Mouse (Mus musculus) spleen, postnatal 14 days (tissue): ENCODE results near the gene Gm13757.
"Not testable (repeated sequence)": the region's sequence is repeated elsewhere in the genome, so short reads cannot be mapped to it uniquely, and the experiment has no call there.

Experiments used
- DNase-seq, 2 experiments: peaks; one replicate each; pipeline ENCODE4 v3.0.0; 2021 to 2022; ENCODE audit warnings: low spot score in 2 of 2

Gene Gm13757

DNA sequence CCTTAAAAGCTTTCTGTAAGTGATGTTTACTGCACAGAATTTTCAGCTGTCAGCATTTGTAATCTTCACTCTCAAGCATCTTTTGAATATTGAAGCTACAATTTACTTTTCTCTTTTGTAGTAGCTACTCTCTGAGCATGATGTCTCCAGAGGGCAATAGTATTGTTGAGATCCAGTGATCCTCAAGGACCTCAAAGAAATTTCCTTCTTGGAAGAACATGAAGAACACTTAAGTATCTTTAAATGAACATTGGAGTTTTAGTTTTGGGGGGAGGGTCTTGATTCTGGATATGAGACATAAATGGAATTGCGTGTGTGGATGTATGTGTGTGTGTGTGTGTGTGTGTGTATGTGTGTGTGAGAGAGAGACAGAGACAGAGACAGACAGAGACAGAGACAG, at the start of gene Gm13757:
Gene Gm13757, minus strand, starts transcription at position 101 of the 400 bp plus-strand sequence.
- no peak for DNase-seq

DNA sequence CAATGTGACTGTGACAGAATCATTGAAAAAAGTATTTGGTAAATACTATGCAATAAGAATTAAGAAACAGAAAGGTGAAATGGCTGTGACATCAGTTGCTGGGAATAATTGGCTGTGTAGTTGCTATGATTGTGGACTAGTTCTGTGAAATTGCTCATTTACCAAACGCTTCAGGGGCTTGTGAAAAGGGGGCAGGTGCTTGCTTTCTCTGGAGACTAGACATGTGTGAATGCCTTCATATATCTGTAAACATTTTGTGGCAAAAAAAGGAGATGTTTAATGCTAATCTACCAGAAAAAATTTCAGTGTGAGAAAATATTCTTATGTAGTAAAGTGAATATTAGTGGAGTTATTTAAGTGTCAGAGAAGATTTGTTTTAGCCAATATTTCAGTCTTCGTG, 44.1 kb upstream of the Gm13757 start, which contains the start of gene Olfr1185-ps1:
Gene Olfr1185-ps1, plus strand, starts transcription at position 301 of the 400 bp plus-strand sequence.
- no peak for DNase-seq

DNA sequence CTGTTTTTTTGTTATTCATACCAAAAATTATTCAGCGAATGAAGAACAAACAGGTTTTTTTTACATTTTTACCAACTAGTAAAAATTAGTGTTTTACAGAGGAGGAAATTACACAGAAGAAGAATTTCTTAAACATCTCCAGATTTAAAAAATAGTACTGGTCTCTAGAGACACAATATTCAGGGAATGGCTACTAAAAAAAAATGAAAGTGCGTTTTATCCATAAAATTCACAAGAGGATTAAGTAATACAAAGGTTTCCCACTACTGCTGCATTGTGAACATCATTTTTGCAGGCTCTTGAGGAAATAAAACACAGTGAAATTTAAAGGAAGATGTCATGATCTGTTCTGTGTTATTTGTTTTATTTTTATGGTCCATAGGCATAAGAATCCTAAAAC, 34.4 kb upstream of the Gm13757 start, which contains the start of gene Olfr1184:
Gene Olfr1184, plus strand, starts transcription at position 301 of the 400 bp plus-strand sequence.
- no peak for DNase-seq

DNA sequence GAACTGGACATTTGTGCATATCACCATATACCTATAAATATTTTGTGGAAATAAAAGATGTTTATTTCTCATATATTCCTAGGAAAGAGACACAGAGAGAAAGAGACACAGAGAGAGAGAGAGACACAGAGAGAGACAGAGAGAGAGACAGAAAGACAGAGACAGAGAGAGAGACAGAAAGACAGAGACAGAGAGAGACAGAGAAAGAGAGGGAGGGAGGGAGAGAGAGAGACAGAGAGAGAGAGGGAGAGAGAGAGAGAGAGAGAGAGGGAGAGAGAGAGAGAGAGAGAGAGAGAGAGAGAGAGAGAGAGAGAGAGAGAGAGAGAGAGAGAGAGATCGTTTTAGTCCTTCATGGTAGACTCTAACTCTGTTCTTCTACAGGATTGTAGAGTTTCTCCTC, 5.6 kb upstream of the Gm13757 start, which contains the start of gene Olfr1183:
Gene Olfr1183, plus strand, starts transcription at position 301 of the 400 bp plus-strand sequence.
- DNase-seq: not testable (repeated sequence)

DNA sequence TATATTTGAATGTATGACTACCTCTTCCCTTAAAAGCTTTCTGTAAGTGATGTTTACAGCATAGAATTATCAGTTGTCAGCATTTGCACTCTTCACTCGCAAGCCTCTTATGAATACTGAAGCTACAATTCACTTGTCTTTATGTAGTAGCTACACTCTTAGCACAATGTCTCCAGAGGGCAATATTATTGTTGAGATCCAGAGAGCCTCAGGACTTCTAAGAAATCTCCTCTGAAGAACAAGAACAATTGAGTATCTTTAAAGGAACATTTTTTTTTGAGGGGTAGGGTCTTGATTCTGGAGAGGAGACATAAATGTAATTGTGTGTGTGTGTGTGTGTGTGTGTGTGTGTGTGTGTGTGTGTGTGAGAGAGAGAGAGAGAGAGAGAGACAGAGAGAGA, 22.9 kb downstream of the Gm13757 start, which contains the start of gene Olfr1181:
Gene Olfr1181, minus strand, starts transcription at position 101 of the 400 bp plus-strand sequence.
- no peak for DNase-seq

DNA sequence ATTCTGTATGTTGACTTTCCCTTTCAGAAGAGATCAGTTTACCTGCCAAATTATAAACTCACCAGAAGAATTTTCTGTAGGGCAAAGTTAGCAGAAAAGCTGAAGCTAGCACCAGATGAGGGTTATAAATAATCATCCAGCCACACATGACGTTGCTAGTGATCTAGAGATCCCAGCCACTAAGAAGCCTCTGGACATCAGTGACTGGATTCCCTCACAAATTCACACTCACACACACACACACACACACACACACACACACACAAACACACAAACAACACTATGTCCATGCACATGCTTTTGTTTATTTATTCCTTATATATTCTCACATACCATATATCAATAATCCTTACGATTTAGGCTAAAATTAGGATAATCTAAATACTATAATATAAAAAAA, 29.9 kb downstream of the Gm13757 start, which contains the start of gene Olfr1180:
Gene Olfr1180, minus strand, starts transcription at position 101 of the 400 bp plus-strand sequence.
- DNase-seq: no peak

DNA sequence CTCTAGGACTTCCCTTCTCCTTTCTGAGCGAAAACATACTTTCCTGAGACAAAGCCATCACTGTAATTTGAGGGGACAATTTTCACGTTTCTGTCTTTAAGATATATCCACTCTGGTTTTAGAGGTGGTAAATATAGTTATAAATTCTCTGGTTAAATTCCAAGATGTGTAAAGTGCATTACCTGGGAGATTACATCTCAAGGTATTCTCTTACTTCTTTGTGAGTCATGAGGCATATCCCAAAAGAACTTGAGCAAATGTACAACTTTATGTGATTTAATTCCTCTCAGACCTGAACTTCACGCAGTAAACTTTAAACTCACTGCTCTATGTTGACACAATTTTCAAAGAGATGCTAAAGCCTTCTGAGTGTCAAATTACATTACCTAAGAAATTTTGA, 42.6 kb downstream of the Gm13757 start, which contains the start of gene Olfr1179:
Gene Olfr1179, minus strand, starts transcription at position 101 of the 400 bp plus-strand sequence.
- DNase-seq: no peak
